Mouse (Mus musculus) gastrocnemius, adult 2 months (tissue): ENCODE measurements at regions not wholly inside any gene's neighbourhood (a gene's known extent, or its start where the extent isn't known, plus 50 kb on each side); places are given as distances from the start of the nearest gene placed in this dataset.

Experiments used
- DNase-seq: peaks from one replicate; pipeline ENCODE4 v3.0.0; 2022
- H3K27ac ChIP-seq: fragments of 200-600 bp; 2 replicates; pipeline ENCODE4 v1.8.1; 2022; ENCODE audit warnings: mild to moderate bottlenecking
- H3K4me3 ChIP-seq: fragments of 200-600 bp; 2 replicates; pipeline ENCODE4 v1.8.1; 2022; ENCODE audit warnings: mild to moderate bottlenecking, moderate library complexity
- CTCF ChIP-seq: fragments of 200-600 bp; IDR thresholded peaks from 2 replicates; pipeline ENCODE4 v1.8.1; 2022; ENCODE audit warnings: antibody characterized with exemption, mild to moderate bottlenecking, moderate library complexity
- intact Hi-C: fragments of 180-260 bp; cut with DNase I; formaldehyde crosslinking; loops from one replicate; pipeline ENCODE4 v1.15.1; 2025

DNA sequence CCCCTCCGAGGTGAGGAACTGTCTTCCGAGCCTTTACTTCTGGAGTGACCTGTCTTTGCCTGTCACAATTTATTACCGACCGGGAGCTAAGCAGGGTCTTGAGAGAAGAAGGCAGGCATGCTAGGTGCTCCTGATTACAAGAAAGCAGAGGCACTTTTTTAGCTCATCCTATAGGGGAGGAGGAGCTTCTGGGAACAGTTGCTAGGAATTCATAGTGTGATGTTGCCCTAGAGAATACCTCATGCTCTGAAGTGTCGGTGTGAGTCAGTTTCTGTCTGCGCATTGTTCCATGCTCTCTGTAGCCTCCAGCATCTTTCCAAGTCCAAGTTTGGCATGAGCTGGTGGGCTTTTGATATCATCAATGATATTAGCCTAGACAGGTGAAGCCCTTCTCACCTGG lies 178.0 kb upstream of the Ado start:
- no peak for TF ChIP-seq CTCF
- intact Hi-C loops, result loop anchor here (10.0 kb wide), 1 partner anchor 128 kb away; no protein-coding TSS in a partner anchor
- DNase-seq, result no peak
- no peak overlapping the region for H3K4me3 ChIP-seq
- no peak overlapping the region for H3K27ac ChIP-seq

GRCm38 (mm10) chr10:67726351-67726750 lies 177.6 kb upstream of the Ado start:
- intact Hi-C loops, result loop anchor here (10.0 kb wide), 1 partner anchor 128 kb away; no protein-coding TSS in a partner anchor
- Histone ChIP-seq H3K4me3 (no peak overlapping the region), H3K27ac (no peak overlapping the region)
- TF ChIP-seq CTCF, result no peak
- no peak for DNase-seq

- peak; percentile 58 for TF ChIP-seq CTCF
- no peak overlapping the region for H3K4me3 ChIP-seq
- no peak for DNase-seq
- H3K27ac ChIP-seq, result no peak overlapping the region
- intact Hi-C loops, result loop anchor here (10.0 kb wide), 1 partner anchor 133 kb away; no protein-coding TSS in a partner anchor
These were observed 173.0 kb upstream of the Ado start for GRCm38 (mm10) chr10:67721787-67722186.

DNA sequence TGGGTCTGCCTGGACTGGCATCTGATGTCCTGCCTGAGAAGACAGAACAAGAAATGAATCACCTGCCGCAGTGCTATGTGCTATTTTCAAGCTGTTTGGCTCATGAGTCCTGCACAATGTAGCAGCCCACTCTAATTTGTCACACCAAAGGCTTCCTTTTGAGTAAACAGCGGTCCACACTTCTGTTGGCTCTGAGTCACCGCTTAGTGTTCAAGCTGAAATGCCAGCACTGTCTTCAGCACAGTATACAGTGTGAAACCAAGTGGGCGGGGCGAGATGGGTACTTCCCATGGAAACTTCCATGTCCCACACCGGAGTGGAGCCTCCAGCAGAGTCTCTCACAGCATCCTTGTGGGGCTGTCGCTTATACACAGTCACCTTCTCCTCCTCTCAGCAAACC lies 168.8 kb upstream of the Ado start:
- H3K4me3 ChIP-seq, result no peak overlapping the region
- intact Hi-C loops, result no loop called here
- TF ChIP-seq CTCF, result no peak
- no peak for DNase-seq
- H3K27ac ChIP-seq, result no peak overlapping the region

GRCm38 (mm10) chr10:67715046-67715445 lies 166.3 kb upstream of the Ado start:
- intact Hi-C loops, result no loop called here
- DNase-seq, result peak; percentile 75
- Histone ChIP-seq H3K4me3 (no peak overlapping the region), H3K27ac (no peak overlapping the region)
- TF ChIP-seq CTCF, result no peak

DNA sequence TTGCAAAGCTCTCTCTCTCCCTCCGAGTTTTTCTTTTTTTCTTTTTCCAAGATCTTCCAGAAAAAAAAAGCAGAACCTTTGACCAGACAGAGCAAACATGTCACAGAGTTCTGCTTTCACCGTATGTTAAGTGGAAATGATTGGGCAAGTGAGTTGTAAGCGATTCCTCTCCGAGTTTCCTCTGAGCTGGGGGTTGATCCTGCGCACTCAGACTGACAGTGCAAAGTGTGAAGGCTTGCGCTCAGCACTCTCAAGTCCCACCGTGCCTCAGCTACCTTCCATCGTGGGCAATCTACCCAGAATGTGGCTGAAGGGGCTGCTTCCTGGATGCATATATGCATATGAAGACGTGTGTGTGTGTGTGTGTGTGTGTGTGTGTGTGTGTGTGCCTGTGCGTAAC lies 164.3 kb upstream of the Ado start:
- intact Hi-C loops, result no loop called here
- no peak overlapping the region for H3K4me3 ChIP-seq
- no peak for TF ChIP-seq CTCF
- no peak overlapping the region for H3K27ac ChIP-seq
- DNase-seq, result no peak

GRCm38 (mm10) chr10:67712665-67713064 lies 163.9 kb upstream of the Ado start:
- Histone ChIP-seq H3K4me3 (no peak overlapping the region), H3K27ac (no peak overlapping the region)
- peak; percentile 28 for DNase-seq
- intact Hi-C loops, result no loop called here
- TF ChIP-seq CTCF, result no peak

- Histone ChIP-seq H3K4me3 (no peak overlapping the region), H3K27ac (no peak overlapping the region)
- intact Hi-C loops, result no loop called here
- DNase-seq, result no peak
- TF ChIP-seq CTCF, result no peak
These were observed 163.2 kb upstream of the Ado start for GRCm38 (mm10) chr10:67711961-67712360.

GRCm38 (mm10) chr10:67706436-67706835 lies 157.7 kb upstream of the Ado start:
- no peak for DNase-seq
- Histone ChIP-seq H3K27ac (no peak overlapping the region), H3K4me3 (no peak overlapping the region)
- TF ChIP-seq CTCF, result no peak
- intact Hi-C loops, result no loop called here

GRCm38 (mm10) chr10:67702783-67703455 lies 154.2 kb upstream of the Ado start:
- no peak overlapping the region for H3K27ac ChIP-seq
- peak; percentile 37 for DNase-seq
- no peak for TF ChIP-seq CTCF
- H3K4me3 ChIP-seq, result no peak overlapping the region
- intact Hi-C loops, result no loop called here

DNA sequence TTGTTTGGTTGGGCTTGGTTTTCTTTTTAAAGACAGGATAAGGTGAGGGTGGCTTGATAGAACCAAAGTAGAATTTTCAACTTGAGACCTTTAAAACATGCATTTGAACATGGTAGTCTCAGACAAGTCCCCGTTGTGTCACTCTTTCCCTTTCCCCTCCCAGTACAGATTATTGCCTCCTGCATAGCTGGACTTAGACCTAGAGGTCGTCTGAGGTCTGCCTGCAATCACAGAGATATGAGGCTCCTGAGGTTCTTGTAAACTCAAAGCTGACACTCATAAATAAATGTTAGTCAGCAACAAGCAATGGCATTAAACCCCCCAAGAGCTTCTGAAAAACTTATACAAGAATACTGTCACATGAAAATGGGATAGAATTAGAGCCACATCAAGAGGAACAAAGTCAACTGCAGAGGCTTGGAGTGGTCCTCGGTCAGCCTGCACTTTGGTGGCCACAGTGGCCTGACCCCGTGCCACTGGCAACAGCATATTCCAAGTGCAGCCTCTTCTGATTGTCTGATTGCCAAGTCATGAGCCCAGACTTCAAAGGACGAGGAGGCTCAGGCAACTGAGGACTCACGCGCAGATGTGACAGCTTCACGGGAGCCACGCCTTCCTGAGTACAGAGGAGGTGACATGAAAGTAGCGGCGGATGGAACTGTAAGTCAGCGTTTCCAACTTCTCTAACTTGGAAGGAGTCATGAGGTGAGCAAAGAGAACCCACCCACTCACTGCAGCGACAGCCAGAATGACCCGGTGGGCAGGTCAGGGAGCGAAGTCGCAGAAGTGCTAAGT lies 148.8 kb upstream of the Ado start:
- no peak for DNase-seq
- no peak for TF ChIP-seq CTCF
- intact Hi-C loops, result no loop called here
- Histone ChIP-seq H3K27ac (no peak overlapping the region), H3K4me3 (no peak overlapping the region)

- intact Hi-C loops, result no loop called here
- no peak for DNase-seq
- Histone ChIP-seq H3K4me3 (no peak overlapping the region), H3K27ac (no peak overlapping the region)
- no peak for TF ChIP-seq CTCF
These were observed 147.4 kb upstream of the Ado start for GRCm38 (mm10) chr10:67695891-67696853.
